Mouse (Mus musculus): Measurements from ENCODE around the gene Cacna2d2. TPM values are rescaled to one million over a fixed set of nuclear protein-coding genes. Genes with fewer than 3 reads are reported as not detected.

Cacna2d2 gene
- polyA plus RNA-seq, 1 experiment from 2014 or later: 0.18 TPM

Other genes with a start within 250 kb of the Cacna2d2 start
- gene Dock3, start 167.7 kb upstream of the Cacna2d2 start, polyA plus RNA-seq (2014; fragmentation: Nextera tagmentation; extraction: Ambion mirVana): 0.41 and 1.1 TPM in 2 replicates
- gene Mapkapk3, start 109.7 kb upstream of the Cacna2d2 start, polyA plus RNA-seq (2014; fragmentation: Nextera tagmentation; extraction: Ambion mirVana): 17.1 and 19.2 TPM in 2 replicates
- gene Cish, start 103.6 kb upstream of the Cacna2d2 start, polyA plus RNA-seq (2014; fragmentation: Nextera tagmentation; extraction: Ambion mirVana): 6.1 and 9.9 TPM in 2 replicates
- 8.2 and 8.7 TPM in 2 replicates for gene Hemk1, start 61.3 kb upstream of the Cacna2d2 start, polyA plus RNA-seq (2014; fragmentation: Nextera tagmentation; extraction: Ambion mirVana)
- gene 6430571L13Rik, start 59.0 kb upstream of the Cacna2d2 start, polyA plus RNA-seq (2014; fragmentation: Nextera tagmentation; extraction: Ambion mirVana): 0.05 and 0.10 TPM in 2 replicates
- 35.4 and 35.9 TPM in 2 replicates for gene Tmem115, start 134.3 kb downstream of the Cacna2d2 start, polyA plus RNA-seq (2014; fragmentation: Nextera tagmentation; extraction: Ambion mirVana)
- 28.9 and 31.0 TPM in 2 replicates for gene Cyb561d2, start 142.6 kb downstream of the Cacna2d2 start, polyA plus RNA-seq (2014; fragmentation: Nextera tagmentation; extraction: Ambion mirVana)
- 26.5 and 31.3 TPM in 2 replicates for gene Nprl2, start 142.6 kb downstream of the Cacna2d2 start, polyA plus RNA-seq (2014; fragmentation: Nextera tagmentation; extraction: Ambion mirVana)
- gene Zmynd10, start 147.7 kb downstream of the Cacna2d2 start, polyA plus RNA-seq (2014; fragmentation: Nextera tagmentation; extraction: Ambion mirVana): 0.10 and 0.35 TPM in 2 replicates
- 31.2 and 37.0 TPM in 2 replicates for gene Rassf1, start 151.9 kb downstream of the Cacna2d2 start, polyA plus RNA-seq (2014; fragmentation: Nextera tagmentation; extraction: Ambion mirVana)
- 60.6 and 62.7 TPM in 2 replicates for gene Tusc2, start 163.6 kb downstream of the Cacna2d2 start, polyA plus RNA-seq (2014; fragmentation: Nextera tagmentation; extraction: Ambion mirVana)
- gene Hyal2, start 168.3 kb downstream of the Cacna2d2 start, polyA plus RNA-seq (2014; fragmentation: Nextera tagmentation; extraction: Ambion mirVana): 89.7 and 92.5 TPM in 2 replicates
- 4.2 and 4.6 TPM in 2 replicates for gene Hyal1, start 177.3 kb downstream of the Cacna2d2 start, polyA plus RNA-seq (2014; fragmentation: Nextera tagmentation; extraction: Ambion mirVana)
- gene Naa80, start 179.3 kb downstream of the Cacna2d2 start, polyA plus RNA-seq (2014; fragmentation: Nextera tagmentation; extraction: Ambion mirVana): 20.5 and 20.7 TPM in 2 replicates
- 1.0 and 1.5 TPM in 2 replicates for gene Hyal3, start 181.2 kb downstream of the Cacna2d2 start, polyA plus RNA-seq (2014; fragmentation: Nextera tagmentation; extraction: Ambion mirVana)
- gene Ifrd2, start 188.0 kb downstream of the Cacna2d2 start, polyA plus RNA-seq (2014; fragmentation: Nextera tagmentation; extraction: Ambion mirVana): 219 and 230 TPM in 2 replicates
- gene Sema3b, start 209.6 kb downstream of the Cacna2d2 start, polyA plus RNA-seq (2014; fragmentation: Nextera tagmentation; extraction: Ambion mirVana): 0.63 and 0.79 TPM in 2 replicates
- gene Gnai2, start 235.8 kb downstream of the Cacna2d2 start, polyA plus RNA-seq (2014; fragmentation: Nextera tagmentation; extraction: Ambion mirVana): 217 and 233 TPM in 2 replicates